Mouse (Mus musculus): Measurements from ENCODE around the gene 4930558K02Rik.

Gene 4930558K02Rik

GRCm38 (mm10) chr1:161896130-161896529 is 83.3 kb downstream of the 4930558K02Rik start:
- no peak for DNase-seq

DNA sequence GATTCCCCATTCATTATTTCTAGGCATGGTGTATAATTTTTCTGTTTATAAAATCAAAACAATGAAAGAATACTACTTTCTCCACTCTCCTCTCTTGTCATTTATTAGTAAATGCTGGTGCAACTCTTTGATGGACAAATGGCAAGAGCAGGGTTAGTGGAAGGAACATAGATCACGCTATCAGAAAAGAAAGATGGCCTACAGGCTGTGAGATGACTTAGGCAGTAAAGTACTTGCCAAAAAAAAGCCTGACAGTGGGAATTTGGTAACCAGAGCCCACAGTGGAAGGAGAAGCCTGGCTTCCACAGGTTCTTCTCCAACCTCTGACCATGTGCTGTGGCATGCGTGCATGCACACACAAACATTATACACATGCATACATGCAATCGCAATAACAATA is 84.4 kb downstream of the 4930558K02Rik start:
- no peak for DNase-seq

GRCm38 (mm10) chr1:161894553-161894952 is 84.9 kb downstream of the 4930558K02Rik start:
- DNase-seq, result no peak

DNA sequence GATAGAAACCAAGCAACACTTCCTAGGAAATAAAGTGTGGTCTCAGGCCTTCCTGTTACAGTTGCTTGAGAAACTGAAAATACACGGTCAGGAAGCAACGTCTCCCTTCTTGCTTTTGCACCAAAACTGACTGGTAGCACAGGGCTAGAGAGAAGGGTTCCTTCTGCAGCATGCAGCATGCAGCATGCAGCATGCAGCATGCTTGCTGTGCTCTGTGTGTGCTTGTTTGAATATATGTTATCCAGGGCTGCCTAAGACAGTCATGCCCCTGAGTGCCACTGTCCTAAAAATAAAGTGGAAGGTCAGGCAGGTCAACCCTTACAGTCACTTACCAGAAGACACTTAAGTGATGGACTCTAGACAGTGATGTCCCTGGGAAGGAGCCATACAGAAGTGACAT is 85.3 kb downstream of the 4930558K02Rik start:
- no peak for DNase-seq

All from cerebellum, postnatal 36 days (tissue).